Mouse (Mus musculus) ES-E14 (cell line): ENCODE data around the gene Mprip.

ENCODE experiments used
- CHD2 ChIP-seq: IDR thresholded peaks from 2 replicates; pipeline ENCODE4 v1.6.1; 2014; ENCODE audit warnings: mild to moderate bottlenecking, low read depth, low read length, inconsistent platforms
- MAFK ChIP-seq: IDR thresholded peaks from 2 replicates; pipeline ENCODE4 v1.6.1; 2014; ENCODE audit warnings: mild to moderate bottlenecking, low read depth, low read length, inconsistent platforms; ENCODE audit not compliant: insufficient read depth
- ZNF384 ChIP-seq: IDR thresholded peaks from 2 replicates; pipeline ENCODE4 v1.6.1; 2012; ENCODE audit warnings: low read depth, low read length, inconsistent platforms

- TF ChIP-seq CHD2 (no peak; the same call in 1 of the 2 replicates), ZNF384 (no peak), MAFK (no peak)
Measured at GRCm38 (mm10) chr11:59813276-59813675, 152.2 kb downstream of the Mprip start.
